Mouse (Mus musculus) small intestine, adult 2 months (tissue): Measurements from ENCODE around the gene Oxt.

Experiments used
- CTCF ChIP-seq: fragments of 200-500 bp; IDR thresholded peaks from 2 replicates; pipeline ENCODE4 v1.5.1; 2012; ENCODE audit warnings: low read depth, mild to moderate bottlenecking, control low read depth, inconsistent platforms, low read length, moderate library complexity, mixed read lengths; ENCODE audit not compliant: insufficient replicate concordance, insufficient read length; ENCODE audit errors: extremely low read depth
- POLR2A ChIP-seq: fragments of 200-500 bp; IDR thresholded peaks from 2 replicates; pipeline ENCODE4 v1.6.1; 2012; ENCODE audit warnings: low read depth, mild to moderate bottlenecking, control low read depth, inconsistent platforms, low read length, moderate library complexity

- no peak for TF ChIP-seq POLR2A
- peak; percentile 49; the same call in 1 of the 2 replicates for TF ChIP-seq CTCF
Observed at GRCm38 (mm10) chr2:130597601-130598010, 21.6 kb downstream of the Oxt start.
